Mouse (Mus musculus) heart, adult 2 months (tissue): Measurements from ENCODE around the gene Mcts2. TPM values are rescaled to one million over a fixed set of nuclear protein-coding genes. Genes with fewer than 3 reads are reported as not detected.

Experiments
- DNase-seq, 2 experiments: peaks; one replicate each; pipeline ENCODE4 v3.0.0; 2021
- H3K27ac ChIP-seq: fragments of 200-600 bp; 2 replicates; pipeline ENCODE4 v1.8.1; 2022
- H3K27me3 ChIP-seq: fragments of 200-500 bp; 2 replicates; pipeline ENCODE4 v1.6.1; 2012; ENCODE audit warnings: mild to moderate bottlenecking, low read length, inconsistent platforms, mixed read lengths; ENCODE audit not compliant: control insufficient read depth, insufficient read depth
- H3K36me3 ChIP-seq: fragments of 200-500 bp; 2 replicates; pipeline ENCODE4 v1.6.1; 2012; ENCODE audit warnings: low read length, inconsistent platforms; ENCODE audit not compliant: control insufficient read depth, insufficient read depth
- H3K4me1 ChIP-seq: fragments of 200-500 bp; 2 replicates; pipeline ENCODE4 v1.6.1; 2011; ENCODE audit warnings: low read length; ENCODE audit not compliant: control insufficient read depth, insufficient read depth
- H3K4me3 ChIP-seq: fragments of 200-600 bp; 2 replicates; pipeline ENCODE4 v1.8.1; 2022
- H3K79me2 ChIP-seq: fragments of 200-500 bp; replicated peaks from 2 replicates; pipeline ENCODE4 v1.6.1; 2012; ENCODE audit warnings: mild to moderate bottlenecking, inconsistent platforms, low read length, moderate library complexity, mixed read lengths; ENCODE audit not compliant: control insufficient read depth, insufficient read depth
- H3K9ac ChIP-seq: fragments of 200-500 bp; 2 replicates; pipeline ENCODE4 v1.6.1; 2012; ENCODE audit warnings: low read depth, mild to moderate bottlenecking, control low read depth, inconsistent platforms, low read length, mixed read lengths
- CTCF ChIP-seq: fragments of 200-600 bp; IDR thresholded peaks from 2 replicates; pipeline ENCODE4 v1.8.1; 2022; ENCODE audit warnings: antibody characterized with exemption, mild to moderate bottlenecking, moderate library complexity
- EP300 ChIP-seq: fragments of 200-500 bp; IDR thresholded peaks from 2 replicates; pipeline ENCODE4 v1.6.1; 2011; ENCODE audit warnings: low read depth, low read length, control low read depth; ENCODE audit not compliant: insufficient read depth
- POLR2A ChIP-seq: fragments of 200-500 bp; IDR thresholded peaks from 2 replicates; pipeline ENCODE4 v1.6.1; 2011; ENCODE audit warnings: mild to moderate bottlenecking, low read depth, low read length, control low read depth; ENCODE audit not compliant: insufficient read depth
- WGBS: fragments of 180-500 bp; shearing (Covaris S2); methylation state at CpG from one replicate; pipeline ENCODE4 v1.1.7; 2018; 5-methylcytosine and 5-hydroxymethylcytosine counted together
- intact Hi-C: fragments of 180-260 bp; cut with DNase I; formaldehyde crosslinking; loops from one replicate; pipeline ENCODE4 v1.15.1; 2025
- polyA plus RNA-seq: library from polyadenylated mRNA; depleted of rRNA; stranded (reverse); fragments of >200 nt; gene quantifications from 2 replicates; pipeline ENCODE4 v1.2.3, GENCODE M21; 2012
- total RNA-seq, 2 experiments: library from RNA; stranded (reverse); gene quantifications; 2 replicates each; pipeline ENCODE4 v1.2.3; 2021

Mcts2 gene
- total and polyA plus RNA-seq, 3 experiments = 8.6 to 18.2 (median 14.8) TPM

DNA sequence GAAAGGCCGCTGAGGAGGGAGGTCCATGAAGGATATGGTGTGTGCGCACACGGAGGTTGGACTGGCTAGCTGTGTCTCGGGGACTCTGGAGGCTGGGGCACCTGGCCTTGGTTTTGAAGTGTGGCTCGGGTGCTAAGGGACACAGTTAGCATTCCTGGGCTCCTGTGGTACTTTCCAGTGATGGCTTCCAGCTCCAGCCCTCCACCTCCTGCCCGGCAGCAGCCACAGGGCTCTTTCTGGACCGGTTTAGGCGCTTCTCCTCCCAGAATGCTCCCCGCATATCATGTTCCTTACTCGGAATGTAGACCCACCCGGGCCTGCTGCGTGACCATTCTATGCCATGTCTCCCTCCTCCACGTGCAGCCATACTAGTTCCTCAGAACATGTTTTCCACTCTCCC, 6.9 kb downstream of the Mcts2 start:
- TF ChIP-seq CTCF (no peak), POLR2A (no peak), EP300 (no peak)
- no peaks in the 10 kb centered on the region for H3K79me2 ChIP-seq
- no peaks in the 10 kb centered on the region for H3K27me3 ChIP-seq
- no peaks in the 10 kb centered on the region for H3K36me3 ChIP-seq
- peak overlapping the region; percentile 4 for H3K27ac ChIP-seq
- WGBS = 86% methylated on average over 13 of the region's 13 CpGs
- no peak for DNase-seq
- peaks cover 10% of the 10 kb centered on the region for H3K4me1 ChIP-seq
- peak overlapping the region; percentile 37 for H3K9ac ChIP-seq
- no peak overlapping the region for H3K4me3 ChIP-seq
- intact Hi-C loops = loop anchor here (1.0 to 10.0 kb wide), 2 partner anchors 138 to 651 kb away; partner anchors contain the start of genes Asxl1 and Bcl2l1

DNA sequence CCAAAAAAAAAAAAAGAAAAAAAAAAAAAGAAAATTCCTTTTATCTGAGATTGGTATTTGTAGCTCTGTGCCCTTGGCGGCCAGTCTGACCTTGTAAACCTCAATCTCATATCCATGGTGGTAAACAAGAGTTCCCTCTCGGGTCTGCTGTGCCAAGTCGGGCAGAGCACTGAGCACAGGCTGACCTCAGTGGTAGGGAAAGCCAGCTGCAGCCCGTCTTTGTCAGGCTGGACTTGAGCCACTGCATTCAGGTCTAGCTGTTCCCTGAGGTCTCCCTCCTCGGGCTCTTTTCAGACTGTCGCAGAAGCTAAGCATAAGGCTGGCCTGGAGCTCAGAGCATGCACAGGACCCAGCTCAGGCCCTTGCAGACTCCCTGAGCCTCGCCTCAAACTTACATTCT, 7.9 kb downstream of the Mcts2 start:
- TF ChIP-seq CTCF (no peak), EP300 (0 out of 2 replicates have a peak, but pooled peaks have one; percentile 17)
- 44% methylated on average over 7 of the region's 7 CpGs for WGBS
- peak in 1 of 2 experiments; percentile 53 for DNase-seq
- Histone ChIP-seq H3K27me3 (no peaks in the 10 kb centered on the region), H3K4me3 (no peak overlapping the region), H3K27ac (peak overlapping the region; percentile 11), H3K36me3 (no peaks in the 10 kb centered on the region), H3K79me2 (no peaks in the 10 kb centered on the region), H3K4me1 (peaks cover 10% of the 10 kb centered on the region), H3K9ac (no peak overlapping the region)
- intact Hi-C loops = loop anchor here (10.0 kb wide), 1 partner anchor 650 kb away; the partner anchor contains the start of gene Asxl1

DNA sequence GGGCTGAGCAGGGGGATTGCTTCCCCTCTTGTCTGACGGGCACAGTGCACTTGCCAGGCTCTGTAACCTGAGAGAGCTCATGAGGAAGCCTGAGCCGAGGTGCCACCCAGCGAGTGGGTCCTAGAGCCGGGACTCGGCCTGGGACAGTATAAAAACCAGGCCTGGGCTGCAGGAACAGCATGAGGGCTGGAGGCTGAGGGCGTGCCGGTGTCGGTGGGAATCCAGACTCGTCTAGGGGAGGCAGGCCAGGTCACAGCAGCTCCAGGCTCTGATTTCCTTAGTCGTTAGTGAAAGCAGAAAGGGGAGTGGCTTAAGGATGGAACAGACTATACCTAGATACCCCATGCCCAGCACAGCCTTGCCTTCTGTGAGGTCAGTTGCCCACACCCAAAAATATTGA, 9.2 kb downstream of the Mcts2 start:
- Histone ChIP-seq H3K4me3 (no peak overlapping the region), H3K27me3 (no peaks in the 10 kb centered on the region), H3K4me1 (peaks cover 10% of the 10 kb centered on the region), H3K79me2 (no peaks in the 10 kb centered on the region), H3K9ac (peak overlapping the region; percentile 27; the same call in 1 of the 2 replicates), H3K36me3 (no peaks in the 10 kb centered on the region), H3K27ac (peak overlapping the region; percentile 85; the same call in 1 of the 2 replicates)
- TF ChIP-seq POLR2A (no peak), EP300 (no peak), CTCF (no peak)
- DNase-seq = no peak
- intact Hi-C loops = loop anchor here (1.0 to 10.0 kb wide), 3 partner anchors 46 to 649 kb away; partner anchors contain the start of gene Asxl1
- WGBS = 65% methylated on average over 10 of the region's 10 CpGs

DNA sequence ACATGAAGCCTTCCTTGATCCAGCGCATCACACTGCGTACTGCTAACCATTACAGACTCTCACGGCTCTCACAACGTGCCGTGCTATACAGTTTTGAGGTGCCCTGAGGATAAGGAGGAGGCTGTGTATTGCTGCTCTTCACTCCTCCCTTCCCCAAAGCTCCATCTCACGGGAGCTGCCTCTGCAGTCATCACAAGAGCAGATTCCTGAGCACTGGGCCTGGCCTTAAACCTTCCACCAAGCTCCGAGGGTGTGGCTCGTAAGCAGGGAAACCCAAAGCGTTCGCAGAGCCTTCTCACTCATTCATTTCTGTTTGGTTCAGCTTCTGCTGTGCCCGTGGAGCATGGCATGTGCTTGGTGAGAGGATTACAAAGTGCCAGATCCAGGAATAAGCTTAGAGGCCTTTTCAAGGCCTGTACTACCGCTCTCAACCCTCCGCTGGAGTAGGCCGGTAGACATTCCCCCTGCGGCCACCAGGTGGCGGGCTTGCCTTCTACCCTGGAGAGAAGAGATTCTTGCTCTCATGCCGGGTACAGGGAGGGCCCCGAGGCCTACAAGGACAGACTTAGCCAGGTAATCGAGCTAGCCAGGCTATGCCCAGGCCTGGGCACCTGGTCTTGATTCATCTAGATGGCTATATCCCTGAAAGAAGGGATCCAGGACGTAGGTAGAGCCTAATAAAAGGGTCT, 9.8 kb downstream of the Mcts2 start:
- Histone ChIP-seq H3K36me3 (no peaks in the 10 kb centered on the region), H3K9ac (peak overlapping the region; percentile 67), H3K27ac (peak overlapping the region; percentile 85), H3K79me2 (no peaks in the 10 kb centered on the region), H3K4me1 (peaks cover 10% of the 10 kb centered on the region), H3K27me3 (no peaks in the 10 kb centered on the region), H3K4me3 (no peak overlapping the region)
- TF ChIP-seq CTCF (no peak; the same call in 1 of the 2 replicates), EP300 (peak; percentile 91), POLR2A (peak; percentile 33; the same call in 1 of the 2 replicates)
- peak; percentile 90 to 94 for DNase-seq
- intact Hi-C loops = loop anchor here (1.0 to 10.0 kb wide), 3 partner anchors 46 to 648 kb away; partner anchors contain the start of gene Asxl1
- WGBS = 38% methylated on average over 20 of the region's 20 CpGs

DNA sequence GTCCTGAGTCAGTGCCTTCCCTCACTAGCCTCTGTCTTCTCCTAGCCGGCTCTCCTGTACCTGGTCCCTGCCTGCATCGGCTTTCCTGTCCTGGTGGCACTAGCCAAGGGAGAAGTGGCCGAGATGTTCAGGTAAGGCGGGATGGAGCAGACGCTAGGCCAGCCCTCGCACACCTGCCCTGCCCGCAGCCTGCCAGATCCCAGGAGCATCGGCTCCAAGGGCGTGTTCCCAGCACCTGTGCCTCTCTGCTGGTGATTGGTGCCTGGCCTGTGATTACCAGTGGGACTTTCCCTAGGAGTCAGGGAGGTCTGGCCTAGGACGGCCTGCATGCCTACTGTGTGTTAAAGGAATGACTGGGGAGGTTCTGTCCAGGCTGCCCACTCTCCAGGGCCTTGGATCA, 13.3 kb downstream of the Mcts2 start:
- Histone ChIP-seq H3K36me3 (no peaks in the 10 kb centered on the region), H3K9ac (no peak overlapping the region), H3K27me3 (no peaks in the 10 kb centered on the region), H3K79me2 (no peaks in the 10 kb centered on the region), H3K27ac (no peak overlapping the region), H3K4me3 (no peak overlapping the region), H3K4me1 (peaks cover 6% of the 10 kb centered on the region)
- intact Hi-C loops = no loop called here
- TF ChIP-seq POLR2A (no peak), CTCF (no peak), EP300 (no peak)
- DNase-seq = no peak
- WGBS = 97% methylated on average over 10 of the region's 10 CpGs

DNA sequence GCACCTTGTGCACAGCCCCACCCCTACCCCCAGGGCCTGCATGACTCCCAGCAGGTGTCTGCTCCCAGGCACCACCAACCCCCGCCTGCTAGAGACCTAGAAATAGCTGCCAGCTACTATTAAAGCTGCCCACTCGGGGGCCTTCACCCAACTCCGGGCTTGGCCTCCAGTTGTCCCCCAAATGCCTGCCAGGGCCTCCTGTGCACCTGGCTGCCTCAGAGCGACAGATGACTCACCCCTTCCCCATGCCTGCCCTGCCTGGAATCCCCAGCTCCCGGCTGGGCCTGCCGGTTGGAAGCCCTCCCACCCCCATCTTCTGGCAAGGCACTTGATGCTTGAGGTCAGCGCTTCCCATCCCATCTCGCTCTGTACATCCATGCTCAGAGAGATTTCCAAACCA, 13.9 kb downstream of the Mcts2 start:
- TF ChIP-seq EP300 (no peak), CTCF (no peak), POLR2A (no peak)
- intact Hi-C loops = no loop called here
- WGBS = 91% methylated on average over 8 of the region's 8 CpGs

More for the DNA sequence above, 13.9 kb downstream of the Mcts2 start:
- DNase-seq = no peak
- Histone ChIP-seq H3K27ac (no peak overlapping the region), H3K27me3 (no peaks in the 10 kb centered on the region), H3K4me3 (no peak overlapping the region), H3K9ac (no peak overlapping the region), H3K79me2 (no peaks in the 10 kb centered on the region), H3K4me1 (peaks cover 6% of the 10 kb centered on the region), H3K36me3 (no peaks in the 10 kb centered on the region)
